Comparison of ENCODE assay signal across 13 mouse cellular contexts in genomic region chr12:55061006-55061405, GRCm38 (mm10). TPM values are rescaled to one million over a fixed set of nuclear protein-coding genes. Genes with fewer than 3 reads are reported as not detected.
DNase-seq lines count a peak whose midpoint lies in the region; ATAC-seq lines count a peak whose summit lies in the region.
"Had no signal": no experiment of that assay in that cellular context is flagged by ENCODE, and none has a peak within 500 bp of the region (broad histone marks: within the 10 kb centered on the region; RNA-seq: fewer than 3 reads in every experiment).

No protein-coding gene starts in this region.

- no peak overlapping the region for H3K4me2 ChIP-seq in lung, embryonic 16.5 days (ENCODE audit: low read depth, low read length)
- H3K4me2 ChIP-seq: hindbrain, embryonic 13.5 days had no signal

- DNase-seq in adrenal gland, adult (ENCODE audit: inconsistent age in 2 of 2, low spot score in 1 of 2): peak; percentile 51 to 55
- DNase-seq in adrenal gland, postnatal 25 days: no peak
- peak; percentile 3 for DNase-seq in left cerebral cortex, postnatal 4 days
- no peak for DNase-seq in left cerebral cortex, postnatal 25 days (ENCODE audit: low spot score in 2 of 2)
- peak; percentile 8 for DNase-seq in fibroblast of lung, adult 2 months (ENCODE audit: low read depth)
- no peak for DNase-seq in retina, postnatal 1 day
- no peak for DNase-seq in embryo, embryonic 9.5 days (ENCODE audit: extremely low spot score)
- DNase-seq: gastrocnemius, adult 2 months; kidney, postnatal 25 days; thymus, adult 18-20 months had no signal

- peak; percentile 82 for ATAC-seq in lung, embryonic 16.5 days (ENCODE audit: low read depth)

- WGBS in lung, embryonic 16.5 days: 52% methylated on average over 10 of the region's 10 CpGs

- no peaks in the 10 kb centered on the region for H3K27me3 ChIP-seq in lung, embryonic 16.5 days (ENCODE audit: control insufficient read depth, insufficient read depth, low read depth, low read length)
- H3K27me3 ChIP-seq: hindbrain, embryonic 13.5 days had no signal

- no peaks in the 10 kb centered on the region for H3K9me3 ChIP-seq in lung, embryonic 16.5 days (ENCODE audit: control insufficient read depth, low read length)
- H3K9me3 ChIP-seq: hindbrain, embryonic 13.5 days had no signal

- no peaks in the 10 kb centered on the region for H3K36me3 ChIP-seq in lung, embryonic 16.5 days (ENCODE audit: control insufficient read depth, insufficient read depth, low read length)

- H3K9ac ChIP-seq in lung, embryonic 16.5 days (ENCODE audit: low read length): no peak overlapping the region
- H3K9ac ChIP-seq: hindbrain, embryonic 13.5 days had no signal

- H3K4me1 ChIP-seq in lung, embryonic 16.5 days (replicated peaks; ENCODE audit: control insufficient read depth, insufficient read depth, low read length): peaks cover 17% of the 10 kb centered on the region
- H3K4me1 ChIP-seq: hindbrain, embryonic 13.5 days had no signal

- H3K27ac ChIP-seq in lung, embryonic 16.5 days (ENCODE audit: low read length): peak overlapping the region; percentile 81
- H3K27ac ChIP-seq: hindbrain, embryonic 13.5 days had no signal

- no peak overlapping the region for H3K4me3 ChIP-seq in lung, embryonic 16.5 days (ENCODE audit: low read length)
- H3K4me3 ChIP-seq: erythroblast, embryonic 14.5 days; gastrocnemius, adult 2 months; hindbrain, embryonic 13.5 days had no signal

- intact Hi-C loops in left cerebral cortex, postnatal 4 days (cut with DNase I): no loop called here
- intact Hi-C loops in left cerebral cortex, postnatal 25 days (cut with DNase I): no loop called here

RNA-seq across cellular contexts. Expression of gene 2700097O09Rik, which starts 18.9 kb away (rescaled TPM):
- total RNA-seq in adrenal gland, postnatal 25 days (2021): 11.5 and 15.7 TPM in 2 replicates
- total RNA-seq in left cerebral cortex, postnatal 4 days (2021): 10 to 100 TPM; 12.6 to 13.8 TPM
- 1 to 10 TPM; 8.4 to 9.6 TPM for total RNA-seq in left cerebral cortex, postnatal 25 days (2021)
- polyA plus RNA-seq in lung, embryonic 16.5 days (2015; fragmentation: Nextera tagmentation; extraction: Ambion mirVana): 34.5 and 38.9 TPM in 2 replicates

RNA-seq across cellular contexts. Expression of gene Srp54a, which starts 19.1 kb away (rescaled TPM):
- total RNA-seq in adrenal gland, postnatal 25 days (2021): 131 and 173 TPM in 2 replicates
- 100 to 1,000 TPM; 108 to 111 TPM for total RNA-seq in left cerebral cortex, postnatal 4 days (2021)
- 10 to 100 TPM; 91.1 to 95.7 TPM for total RNA-seq in left cerebral cortex, postnatal 25 days (2021)
- 169 and 177 TPM in 2 replicates for polyA plus RNA-seq in lung, embryonic 16.5 days (2015; fragmentation: Nextera tagmentation; extraction: Ambion mirVana)

RNA-seq across cellular contexts. Expression of gene Baz1a, which starts 46.9 kb away (rescaled TPM):
- 23.6 and 28.0 TPM in 2 replicates for total RNA-seq in adrenal gland, postnatal 25 days (2021)
- total RNA-seq in left cerebral cortex, postnatal 4 days (2021): 1 to 10 TPM; 3.9 to 4.0 TPM
- 1 to 10 TPM; 3.5 to 5.1 TPM for total RNA-seq in left cerebral cortex, postnatal 25 days (2021)
- polyA plus RNA-seq in lung, embryonic 16.5 days (2015; fragmentation: Nextera tagmentation; extraction: Ambion mirVana): 15.6 and 17.7 TPM in 2 replicates

Comparison
In these comparisons a context has a peak if more than half of its experiments do, and no peak if none do; other contexts are left out.
1. DNase-seq: peak in adrenal gland, adult (2 of 2), left cerebral cortex, postnatal 4 days (single experiment) and fibroblast of lung, adult 2 months (single experiment); none in adrenal gland, postnatal 25 days (single experiment), left cerebral cortex, postnatal 25 days (0 of 2), retina, postnatal 1 day (single experiment) and embryo, embryonic 9.5 days (single experiment).